Mouse (Mus musculus): ENCODE data around the gene Ntn1.

Gene Ntn1

DNA sequence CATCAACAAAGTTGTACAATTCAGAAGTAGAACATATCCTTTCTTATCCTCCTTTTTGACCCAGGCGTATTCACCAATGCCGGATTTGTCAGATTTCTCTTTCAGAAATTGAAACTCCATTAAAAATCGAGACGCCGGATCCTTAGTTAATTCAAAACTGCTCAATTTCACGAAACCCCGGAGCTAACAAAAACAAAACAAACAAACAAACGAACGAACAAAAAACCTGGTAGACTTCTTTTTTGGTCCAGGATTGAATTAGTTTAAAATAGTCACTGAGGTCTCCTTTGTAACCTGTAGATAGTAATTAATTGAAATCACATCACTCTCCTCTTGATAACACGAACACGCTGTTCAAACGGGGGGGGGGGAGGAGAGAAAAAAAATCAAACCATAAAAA, 16.5 kb downstream of the Ntn1 start:
- no peak for DNase-seq (ENCODE audit: low spot score in 2 of 2)

DNA sequence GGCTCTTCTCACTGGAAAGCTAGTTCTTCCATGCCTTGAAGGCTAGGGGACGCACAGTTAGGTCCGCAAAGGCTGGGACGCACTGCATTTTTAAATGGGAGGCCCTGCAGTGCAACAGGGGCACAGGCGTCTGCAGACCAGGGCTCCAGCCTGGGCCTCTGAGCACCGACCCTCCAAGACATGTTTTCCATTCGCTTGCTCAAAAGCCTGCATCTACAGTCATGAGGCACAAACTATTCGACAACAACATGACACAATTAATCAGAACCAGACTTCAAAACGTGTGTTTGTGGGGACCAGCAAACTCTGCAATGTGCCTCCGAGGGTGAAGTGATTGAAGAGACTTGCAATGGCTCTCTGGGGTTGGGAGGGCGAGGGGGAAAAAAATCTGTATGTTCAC, 17.1 kb downstream of the Ntn1 start:
- DNase-seq (ENCODE audit: low spot score in 2 of 2), result no peak

DNA sequence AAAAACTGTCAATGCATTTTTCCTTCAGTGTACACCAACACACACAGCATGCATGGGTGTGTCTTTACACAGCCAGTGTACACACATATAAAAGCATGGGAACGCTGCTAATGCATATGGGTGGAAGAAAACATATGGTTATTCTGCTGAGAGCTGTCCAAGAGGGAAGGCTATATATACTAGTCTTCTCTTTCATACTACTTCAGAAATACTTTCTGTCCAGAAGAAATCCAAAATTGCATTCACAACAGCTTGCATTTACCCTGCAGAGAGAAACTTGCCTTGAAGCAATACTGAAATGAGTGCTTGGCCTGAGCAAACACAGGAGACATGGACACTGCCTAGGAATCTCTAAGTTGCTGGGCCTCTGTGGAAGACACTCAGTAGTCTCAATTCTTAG, 18.8 kb downstream of the Ntn1 start:
- no peak for DNase-seq (ENCODE audit: low spot score in 2 of 2)

DNA sequence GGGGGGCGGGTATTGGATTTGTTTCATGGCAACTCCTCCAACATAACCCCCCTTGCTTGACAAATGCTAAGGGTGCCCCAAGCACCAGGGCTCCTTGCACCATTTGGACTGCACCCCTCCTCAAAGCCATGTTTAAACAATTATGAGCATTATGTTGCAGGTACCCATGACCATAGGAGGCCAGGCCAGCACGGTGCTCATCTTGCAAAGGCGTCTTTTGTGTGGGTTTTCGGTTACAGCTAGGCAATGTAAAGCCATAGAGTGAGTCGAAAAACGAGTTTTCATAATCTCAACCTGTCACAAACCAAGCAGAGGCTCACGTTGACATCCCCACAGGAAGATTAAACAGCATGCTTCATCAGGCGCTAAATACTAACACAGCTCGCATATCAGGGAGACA, 19.3 kb downstream of the Ntn1 start:
- DNase-seq (ENCODE audit: low spot score in 2 of 2), result no peak

DNA sequence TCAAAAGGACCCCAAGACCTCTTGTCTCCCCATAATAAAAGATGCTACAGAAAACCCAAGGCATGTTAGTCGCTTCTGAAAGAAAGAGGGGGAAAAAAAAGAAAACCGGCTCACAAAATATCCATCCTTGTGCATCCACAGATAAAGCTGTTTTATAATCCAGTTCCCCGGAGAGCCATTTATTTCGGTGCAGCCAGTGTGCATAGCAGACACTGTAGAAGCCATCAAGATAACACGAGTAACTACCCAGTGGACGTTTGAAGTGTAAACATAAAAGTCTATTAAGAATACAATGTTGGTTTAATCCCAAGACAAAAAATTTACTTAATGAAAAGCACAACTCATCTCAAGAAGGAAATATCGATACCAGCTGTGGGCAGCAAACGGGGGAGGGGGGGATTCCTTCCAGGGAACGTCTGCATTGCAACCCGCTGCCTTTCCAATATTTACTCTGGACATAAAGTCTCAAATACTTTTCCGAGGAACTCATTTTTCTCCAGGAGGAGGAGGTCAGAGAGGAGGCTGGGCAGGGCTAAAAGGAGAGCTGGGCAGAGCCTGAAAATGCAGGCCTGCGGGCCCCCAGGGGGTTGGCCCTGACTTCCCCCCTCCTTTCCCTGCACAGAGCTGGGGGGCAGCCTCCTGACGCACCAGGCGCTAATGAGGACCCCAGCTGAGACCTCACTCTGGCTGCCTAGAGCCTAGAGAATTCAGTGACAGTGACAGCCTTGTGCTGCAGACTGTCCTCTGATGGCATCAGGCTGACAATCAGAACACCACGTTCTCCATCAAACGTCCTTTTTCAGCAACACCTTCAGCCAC, 21.5 kb downstream of the Ntn1 start:
- no peak for DNase-seq (ENCODE audit: low spot score in 2 of 2)

DNA sequence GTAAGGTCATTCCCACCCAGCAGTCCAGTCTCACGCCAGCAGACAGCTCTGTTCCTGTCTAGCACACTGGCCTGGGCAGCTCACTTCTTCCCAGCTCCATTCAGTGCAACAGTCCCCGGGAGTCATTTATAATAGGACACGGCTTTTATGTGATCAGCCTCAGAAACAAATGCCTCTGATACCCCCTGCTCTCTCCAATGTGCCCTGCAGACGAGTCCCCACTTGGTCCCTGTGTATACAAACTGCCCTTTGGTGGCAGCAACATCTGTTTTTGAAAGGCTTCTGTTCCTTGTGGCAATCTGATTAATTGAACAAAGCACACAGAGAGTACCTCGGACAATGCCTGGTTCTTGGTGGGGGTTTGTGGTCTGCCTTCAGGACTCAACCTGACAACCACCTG, 22.2 kb downstream of the Ntn1 start:
- DNase-seq (ENCODE audit: low spot score in 2 of 2), result no peak

DNA sequence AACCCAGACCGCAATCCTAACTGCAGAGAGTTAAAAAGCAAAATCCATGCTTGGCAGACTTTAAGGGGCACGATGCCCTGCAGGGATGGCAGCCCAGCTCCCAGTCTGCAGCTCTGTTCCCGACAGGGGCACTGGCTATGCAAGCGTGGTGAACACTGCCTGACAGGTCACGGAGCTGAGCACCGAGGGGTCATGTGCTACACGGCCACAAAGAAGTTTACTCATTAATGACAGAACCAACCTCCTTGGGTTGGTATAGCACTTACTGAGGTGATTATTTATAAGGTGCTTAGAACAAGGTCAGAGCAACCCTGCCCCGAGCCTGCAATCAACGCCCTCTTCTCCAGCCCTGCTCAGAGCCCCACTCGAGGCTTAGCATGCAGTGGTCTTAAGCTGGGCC, 27.5 kb downstream of the Ntn1 start:
- DNase-seq (ENCODE audit: low spot score in 2 of 2), result no peak

DNA sequence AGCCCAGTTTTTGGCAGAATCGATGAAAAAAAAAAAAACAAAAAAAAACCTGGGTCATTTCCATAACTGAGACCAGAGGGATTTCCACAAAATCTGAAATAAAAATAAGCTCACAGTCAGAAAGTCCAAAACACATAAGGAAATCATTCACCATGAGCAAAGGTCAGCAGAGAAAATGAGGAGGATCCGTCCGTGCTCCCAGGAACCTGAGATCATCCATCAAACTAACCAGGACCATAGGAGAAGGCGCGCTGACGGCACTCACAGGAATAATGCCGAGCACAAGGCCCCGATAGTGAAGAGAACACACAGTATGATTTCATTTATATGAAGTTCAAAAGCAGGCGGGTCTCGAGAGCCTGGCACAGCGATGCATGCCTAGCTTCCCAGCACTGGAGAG, 29.0 kb downstream of the Ntn1 start:
- DNase-seq (ENCODE audit: low spot score in 2 of 2), result no peak

DNA sequence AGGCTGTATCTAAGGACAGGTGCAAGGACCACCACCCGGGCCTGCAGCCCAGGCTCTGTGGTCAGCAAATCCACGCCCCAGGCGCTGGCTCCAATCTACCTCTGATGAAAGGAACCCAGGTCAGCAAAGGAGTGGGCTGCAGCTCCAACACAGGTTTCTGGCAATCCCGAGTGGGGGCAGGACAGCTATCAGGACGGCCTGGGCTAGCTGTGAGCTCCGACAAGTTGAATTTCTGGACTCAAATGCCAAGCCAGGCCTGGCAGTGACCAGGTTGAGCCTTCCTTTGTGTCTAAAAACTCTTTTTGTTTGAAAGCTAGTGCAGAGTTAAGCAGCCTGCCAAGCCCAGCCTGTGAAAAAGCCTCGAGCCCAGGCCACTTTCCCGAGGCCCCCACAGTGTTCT, 43.7 kb downstream of the Ntn1 start:
- no peak for DNase-seq (ENCODE audit: low spot score in 2 of 2)

DNA sequence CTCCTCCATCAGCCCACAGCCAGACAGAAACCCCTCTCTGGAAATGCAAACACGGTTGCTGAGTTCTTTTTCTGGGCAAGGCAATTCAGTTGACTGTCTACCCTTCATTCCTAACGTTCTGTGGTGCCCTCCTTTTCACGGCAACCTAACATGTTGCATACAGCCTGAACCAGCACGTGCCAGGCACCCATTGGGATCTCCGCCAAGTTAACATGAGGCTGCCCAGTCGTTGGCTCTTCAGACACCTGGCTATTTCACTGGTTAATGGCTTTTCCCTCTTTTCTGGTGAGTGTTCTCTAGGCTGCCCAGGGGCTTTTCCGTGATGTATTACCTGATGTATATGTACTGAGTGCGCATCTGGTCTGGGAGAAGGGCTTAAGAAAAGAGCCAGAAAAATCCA, 45.1 kb downstream of the Ntn1 start:
- DNase-seq (ENCODE audit: low spot score in 2 of 2), result no peak

DNA sequence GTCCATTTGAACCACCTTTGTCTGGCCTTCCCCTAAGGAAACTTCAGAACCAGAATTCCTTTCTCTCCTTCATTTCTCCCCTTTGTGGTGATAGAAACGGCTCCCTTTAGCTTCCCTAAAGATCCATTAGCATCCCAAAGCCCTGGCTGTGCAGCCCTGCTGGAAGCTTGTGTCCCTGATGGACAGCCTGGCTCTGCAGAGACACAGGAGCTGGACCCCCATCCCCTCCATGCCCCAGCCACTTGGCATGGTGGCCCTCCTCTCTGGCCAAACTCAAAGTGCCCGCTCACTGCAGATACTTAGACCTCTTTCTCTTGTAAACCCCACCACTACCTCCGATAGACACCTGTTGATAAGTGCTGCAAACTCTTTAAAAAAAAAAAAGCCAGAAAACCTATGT, 45.8 kb downstream of the Ntn1 start:
- DNase-seq (ENCODE audit: low spot score in 2 of 2), result no peak

DNA sequence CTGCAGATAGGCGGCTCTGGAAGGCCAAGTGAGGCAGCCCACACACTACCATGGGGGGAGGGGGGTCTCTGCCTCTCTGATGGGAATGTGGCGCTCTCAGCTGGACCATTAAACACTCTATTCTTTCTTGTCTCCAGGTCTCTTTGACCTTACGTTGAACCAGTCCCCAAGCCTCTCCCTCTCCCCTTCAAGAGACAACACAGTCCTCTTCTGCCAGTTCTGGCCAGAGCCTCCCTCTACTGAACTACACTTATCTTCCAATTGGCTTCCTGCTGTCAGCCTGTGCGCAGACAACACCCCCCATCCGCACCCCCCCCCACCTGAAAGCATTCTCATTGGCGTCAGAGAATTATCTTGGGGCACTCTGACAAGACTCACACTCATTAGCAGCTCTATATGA, 48.4 kb downstream of the Ntn1 start:
- DNase-seq (ENCODE audit: low spot score in 2 of 2), result no peak

DNA sequence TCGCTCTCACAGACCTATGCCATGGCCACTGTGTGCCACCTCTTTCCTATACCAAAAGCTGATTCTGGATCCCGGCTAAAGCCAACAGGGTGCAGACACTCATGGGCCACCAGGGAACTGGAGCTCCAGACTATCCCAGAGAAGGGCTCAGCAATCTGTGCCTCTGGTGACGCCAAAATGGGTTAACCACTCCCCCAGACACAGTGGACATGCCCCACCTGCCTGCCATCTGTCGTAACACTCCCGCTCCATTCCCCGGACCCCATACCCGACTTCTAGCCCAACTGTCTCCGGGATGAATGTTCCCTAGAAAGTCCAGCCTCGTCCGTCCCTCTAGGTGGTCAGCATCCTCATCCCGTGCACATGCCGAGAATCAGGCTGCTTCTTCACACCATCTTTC, 51.8 kb downstream of the Ntn1 start:
- DNase-seq (ENCODE audit: low spot score in 2 of 2), result no peak

DNA sequence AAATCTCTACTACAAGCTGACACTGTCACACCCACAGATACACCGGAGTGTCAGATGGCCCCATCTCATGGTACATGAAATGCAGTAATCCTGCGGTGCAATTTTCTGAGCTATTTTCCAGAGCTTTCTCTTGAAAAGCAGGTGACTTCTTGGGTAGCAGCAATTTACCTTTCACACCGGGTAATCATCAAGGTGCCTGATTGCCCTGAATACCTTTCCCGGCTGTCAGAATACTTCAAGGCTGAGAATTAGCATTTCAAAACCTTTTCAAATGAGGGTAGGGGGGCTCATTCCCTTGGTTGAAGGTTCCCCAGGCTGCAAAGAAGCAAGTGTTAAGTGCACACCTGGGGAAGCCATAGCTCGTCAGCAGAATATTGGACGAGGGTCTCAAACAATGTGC, 52.5 kb downstream of the Ntn1 start:
- DNase-seq (ENCODE audit: low spot score in 2 of 2), result no peak

DNA sequence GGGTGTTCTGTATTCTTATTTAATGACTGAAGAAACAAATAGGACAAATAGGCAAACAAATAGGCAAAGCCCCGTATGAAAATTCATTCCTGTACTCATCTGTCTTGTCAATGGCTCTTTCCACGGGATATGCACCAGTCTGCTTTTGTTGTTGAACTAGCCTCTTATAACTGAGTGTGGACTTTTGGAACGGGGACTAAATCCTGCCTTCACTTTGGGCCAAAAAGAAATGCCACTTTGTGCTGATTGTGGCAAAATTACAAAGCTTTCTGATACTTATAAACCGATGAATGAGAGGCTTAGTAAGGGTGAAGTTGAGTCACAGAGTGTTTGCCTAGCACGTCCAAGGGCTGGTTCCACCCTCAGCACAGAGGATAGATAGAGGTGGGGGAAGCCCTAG, 53.1 kb downstream of the Ntn1 start:
- DNase-seq (ENCODE audit: low spot score in 2 of 2), result no peak

DNA sequence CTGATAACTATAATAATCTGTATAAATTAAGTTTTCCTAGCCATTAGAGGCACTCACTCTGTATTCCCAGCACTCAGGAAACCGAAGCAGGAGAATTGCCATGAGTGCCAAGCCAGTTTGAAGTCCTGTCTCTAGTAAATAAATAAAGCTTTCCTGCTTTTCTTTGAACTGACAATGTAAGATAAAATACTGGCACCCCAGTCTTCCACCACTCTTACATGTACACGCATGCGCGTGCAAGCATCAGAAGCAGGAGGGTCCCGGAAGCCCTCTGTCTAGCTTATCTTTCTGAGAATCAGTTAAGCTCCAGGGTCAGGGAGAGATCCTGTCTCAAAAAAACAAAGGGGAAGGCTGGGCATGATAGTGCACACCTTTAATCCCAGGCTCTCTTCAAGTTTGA, 54.5 kb downstream of the Ntn1 start:
- DNase-seq (ENCODE audit: low spot score in 2 of 2), result no peak

DNA sequence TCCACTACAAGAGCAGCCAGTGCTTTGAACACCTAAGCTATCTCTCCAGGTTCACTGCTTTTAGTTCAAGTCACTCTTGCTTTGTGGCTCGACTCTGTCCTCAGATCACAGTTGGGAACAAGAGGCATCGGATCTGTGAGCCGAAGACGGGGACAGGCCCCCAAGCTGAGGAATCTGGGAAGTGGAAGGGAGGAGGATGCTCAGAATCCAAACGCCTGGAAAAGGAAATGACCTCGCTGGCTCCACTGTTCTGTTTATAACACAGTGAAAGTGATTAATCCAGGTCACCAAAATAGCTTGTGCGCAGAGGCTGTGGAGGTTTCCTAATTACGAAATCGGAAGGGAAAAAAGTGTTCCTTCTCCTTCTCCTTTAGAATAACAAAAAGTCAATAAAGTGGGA, 56.4 kb downstream of the Ntn1 start:
- no peak for DNase-seq (ENCODE audit: low spot score in 2 of 2)

DNA sequence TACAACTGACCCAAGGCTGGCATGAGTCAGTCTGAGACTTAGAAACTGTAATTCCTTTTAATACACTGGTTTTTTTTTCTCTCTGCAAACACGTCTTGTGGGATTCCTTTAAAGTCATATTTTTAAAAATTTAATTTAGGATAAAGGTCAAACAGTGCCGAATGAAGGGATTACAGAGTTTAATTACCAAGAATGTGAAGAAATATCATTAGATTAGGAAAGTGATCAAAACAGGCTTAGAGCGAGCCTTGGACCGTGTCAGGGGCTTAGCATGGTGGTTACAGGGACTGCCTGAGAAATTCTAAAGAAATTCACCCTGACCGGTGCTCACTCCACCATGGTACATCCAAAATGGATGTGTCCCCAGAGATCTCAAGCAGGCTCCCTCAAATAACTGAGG, 57.9 kb downstream of the Ntn1 start:
- no peak for DNase-seq (ENCODE audit: low spot score in 2 of 2)

DNA sequence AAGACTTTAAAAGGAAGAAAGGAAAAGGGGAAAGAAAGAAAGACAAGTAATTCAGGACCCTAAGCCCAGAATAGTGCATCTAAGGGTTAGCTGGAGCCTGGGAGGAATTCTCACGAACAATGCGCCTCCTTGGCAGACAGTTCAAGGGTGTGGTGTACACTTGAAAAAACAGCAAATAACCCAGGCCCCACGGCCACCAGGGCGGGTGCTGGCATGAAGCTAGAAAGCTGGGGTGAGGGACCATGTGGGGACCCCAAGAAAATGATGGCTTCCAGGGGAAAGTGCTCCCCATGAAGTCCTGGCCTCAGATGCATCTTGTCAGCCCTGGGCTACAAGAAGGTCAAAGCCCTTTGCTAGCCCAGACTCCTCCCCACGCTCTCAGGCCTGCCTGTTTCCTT, 58.6 kb downstream of the Ntn1 start:
- no peak for DNase-seq (ENCODE audit: low spot score in 2 of 2)

DNA sequence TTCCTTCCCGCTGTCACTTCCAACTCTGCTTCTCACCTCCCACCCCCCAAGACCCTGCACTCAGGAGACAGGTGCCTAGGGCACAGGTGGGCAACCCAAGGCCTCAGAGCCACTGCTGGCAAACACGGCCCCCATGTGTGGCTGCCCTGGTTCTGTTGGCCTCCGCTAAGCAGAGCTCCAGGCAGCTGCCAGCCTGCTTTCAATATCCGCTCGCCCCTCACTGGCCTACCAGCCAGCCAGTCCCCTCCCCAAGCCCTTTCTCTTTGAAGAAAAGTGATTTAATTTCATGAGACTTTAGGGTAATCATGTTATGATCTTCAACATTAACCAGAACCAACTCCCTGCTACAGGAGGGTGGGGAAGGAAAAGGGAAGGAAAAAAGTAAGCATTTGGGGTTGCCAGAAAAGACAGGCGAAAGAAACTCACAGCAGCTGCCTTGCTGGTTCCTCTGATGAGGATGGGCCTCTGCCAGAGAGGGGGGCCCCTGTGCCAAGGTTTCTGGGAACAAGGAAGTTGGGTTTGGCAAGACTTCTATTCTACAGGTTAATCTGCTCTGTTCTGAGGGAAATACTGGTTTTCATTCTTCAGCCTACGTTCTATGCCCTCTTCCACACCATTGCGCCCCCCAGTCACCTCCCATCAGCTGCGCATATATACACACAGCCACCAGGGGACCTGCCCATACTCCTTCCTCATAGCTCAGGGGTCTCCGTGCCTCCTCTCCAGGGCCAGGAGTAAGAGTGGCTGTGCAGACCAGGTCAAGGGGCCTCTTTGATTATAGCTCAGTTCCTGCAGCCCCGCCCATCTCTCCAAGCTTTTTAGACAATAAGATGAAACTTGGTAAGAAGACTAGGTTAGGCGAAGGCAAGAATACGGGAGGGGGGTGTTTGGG, 59.3 kb downstream of the Ntn1 start:
- no peak for DNase-seq (ENCODE audit: low spot score in 2 of 2)

DNA sequence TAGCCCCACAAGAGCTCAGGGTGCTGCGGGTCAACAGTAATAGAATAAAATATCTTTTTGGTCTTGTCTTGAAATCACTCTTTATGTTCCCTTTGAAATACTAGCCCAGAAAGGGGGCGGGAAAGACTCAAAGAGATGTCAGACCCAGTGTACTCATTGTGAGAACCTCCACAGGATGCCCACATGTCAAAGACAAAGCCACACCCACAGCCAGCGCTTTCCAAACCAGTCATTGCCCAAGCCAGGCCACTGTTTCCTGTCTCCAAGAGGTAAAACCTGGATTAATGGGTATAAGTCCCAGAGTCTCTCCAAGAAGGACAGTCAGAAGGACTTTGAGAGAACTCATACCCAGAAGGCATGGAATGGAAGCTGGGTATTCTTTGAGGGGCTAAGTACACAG, 60.3 kb downstream of the Ntn1 start:
- DNase-seq (ENCODE audit: low spot score in 2 of 2), result no peak

DNA sequence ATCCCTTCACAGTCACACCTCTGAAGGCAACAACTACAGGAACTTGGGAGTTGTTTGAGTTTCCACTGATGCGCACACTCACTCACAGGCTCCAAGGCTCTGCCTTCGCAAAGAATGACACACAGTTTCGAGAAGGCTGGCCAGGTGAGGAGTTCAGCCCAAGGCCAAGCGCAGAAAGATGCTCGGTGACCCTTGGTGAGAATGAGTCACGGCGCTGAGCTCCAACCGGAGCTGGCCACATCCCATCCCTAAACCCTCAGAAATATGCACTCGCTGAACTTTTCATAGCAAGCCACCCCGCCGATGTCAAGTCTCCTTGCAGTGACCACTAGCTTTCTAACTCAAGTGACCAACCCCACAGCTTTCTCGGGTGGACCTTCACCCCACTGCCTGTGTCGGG, 60.8 kb downstream of the Ntn1 start:
- no peak for DNase-seq (ENCODE audit: low spot score in 2 of 2)

DNA sequence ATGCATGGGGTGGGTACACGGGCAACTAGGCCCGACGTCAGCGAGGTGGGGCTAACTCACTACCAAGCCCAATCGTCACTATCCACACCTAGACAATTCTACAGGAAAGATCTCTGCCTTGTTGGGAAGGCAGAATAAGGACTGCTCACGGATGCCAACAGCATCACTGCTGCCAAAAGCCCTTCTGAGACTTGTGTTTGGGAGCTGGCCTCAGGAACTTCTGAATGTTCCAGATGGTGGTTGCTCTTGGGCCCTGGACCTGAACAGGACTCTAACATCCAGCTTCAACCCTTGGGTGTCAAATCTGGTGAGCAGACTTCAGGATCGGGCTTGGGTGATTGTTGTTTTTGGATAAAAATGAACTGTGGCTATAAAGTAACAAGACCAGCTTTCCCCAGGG, 61.3 kb downstream of the Ntn1 start:
- DNase-seq (ENCODE audit: low spot score in 2 of 2), result no peak

All from spleen, postnatal 4 days (tissue).